8 mouse cellular contexts compared by ENCODE assay signal in genomic region chr6:120196837-120197236, GRCm38 (mm10).
DNase-seq lines count a peak whose midpoint lies in the region; ATAC-seq and TF ChIP-seq lines count a peak whose summit lies in the region.

No protein-coding gene starts in this region.

- peak; percentile 34; the same call in 1 of the 2 replicates for TF ChIP-seq CTCF in lung, adult 2 months (IDR thresholded peaks at IDR 0.05; ENCODE audit: insufficient read depth, low read length)
- TF ChIP-seq CTCF in bone marrow, adult 2 months (IDR thresholded peaks at IDR 0.05; ENCODE audit: control insufficient read depth, insufficient read depth, low read length): peak; percentile 45
- TF ChIP-seq CTCF in liver, postnatal 0 days (IDR thresholded peaks at IDR 0.05; ENCODE audit: low read depth): peak; percentile 72

- TF ChIP-seq POLR2A in lung, adult 2 months (IDR thresholded peaks at IDR 0.05; ENCODE audit: borderline replicate concordance, extremely low read depth, low read depth, low read length): no peak
- no peak for TF ChIP-seq POLR2A in bone marrow, adult 2 months (IDR thresholded peaks at IDR 0.05; ENCODE audit: borderline replicate concordance, control insufficient read depth, low read depth, low read length)

- peaks cover 7% of the 10 kb centered on the region for H3K4me1 ChIP-seq in forebrain, embryonic 14.5 days (ENCODE audit: control insufficient read depth, insufficient read depth, low read length)
- peaks cover 20% of the 10 kb centered on the region for H3K4me1 ChIP-seq in forebrain, embryonic 13.5 days
- peaks cover 7% of the 10 kb centered on the region for H3K4me1 ChIP-seq in lung, adult 2 months (ENCODE audit: control insufficient read depth, insufficient read depth, low read length)
- no peaks in the 10 kb centered on the region; the same call in 1 of the 2 replicates for H3K4me1 ChIP-seq in bone marrow, adult 2 months (ENCODE audit: control insufficient read depth, insufficient read depth, low read length)
- peaks cover 9% of the 10 kb centered on the region for H3K4me1 ChIP-seq in liver, postnatal 0 days (ENCODE audit: insufficient read depth)
- H3K4me1 ChIP-seq in midbrain, embryonic 15.5 days: peaks cover 7% of the 10 kb centered on the region; the same call in 1 of the 2 replicates

- no peak overlapping the region for H3K4me2 ChIP-seq in forebrain, embryonic 14.5 days (ENCODE audit: low read length)
- H3K4me2 ChIP-seq in forebrain, embryonic 13.5 days: no peak overlapping the region
- no peak overlapping the region for H3K4me2 ChIP-seq in liver, postnatal 0 days (ENCODE audit: low read depth, low read length)
- no peak overlapping the region for H3K4me2 ChIP-seq in midbrain, embryonic 15.5 days

- no peaks in the 10 kb centered on the region for H3K36me3 ChIP-seq in forebrain, embryonic 14.5 days (ENCODE audit: control insufficient read depth, insufficient read depth, low read length)
- no peaks in the 10 kb centered on the region for H3K36me3 ChIP-seq in forebrain, embryonic 13.5 days (ENCODE audit: poor library complexity, severe bottlenecking)
- no peaks in the 10 kb centered on the region for H3K36me3 ChIP-seq in liver, postnatal 0 days (replicated peaks; ENCODE audit: insufficient read depth, low read length)
- no peaks in the 10 kb centered on the region for H3K36me3 ChIP-seq in midbrain, embryonic 15.5 days (replicated peaks)

- no peak overlapping the region for H3K27ac ChIP-seq in forebrain, embryonic 14.5 days (ENCODE audit: low read depth, low read length)
- H3K27ac ChIP-seq in forebrain, embryonic 13.5 days: no peak overlapping the region
- H3K27ac ChIP-seq in bone marrow, adult 2 months (ENCODE audit: control insufficient read depth, insufficient read depth, low read depth, low read length, poor library complexity): no peak overlapping the region
- H3K27ac ChIP-seq in liver, postnatal 0 days (ENCODE audit: low read depth): no peak overlapping the region
- no peak overlapping the region for H3K27ac ChIP-seq in midbrain, embryonic 15.5 days

- H3K27me3 ChIP-seq in forebrain, embryonic 14.5 days (replicated peaks; ENCODE audit: control insufficient read depth, insufficient read depth, low read length): no peaks in the 10 kb centered on the region; the same call in 1 of the 2 replicates
- H3K27me3 ChIP-seq in forebrain, embryonic 13.5 days: 0 out of 2 replicates have a peak, but pooled peaks cover 3% of the 10 kb centered on the region
- no peaks in the 10 kb centered on the region for H3K27me3 ChIP-seq in liver, postnatal 0 days (ENCODE audit: insufficient read depth, low read length)
- H3K27me3 ChIP-seq in midbrain, embryonic 15.5 days (replicated peaks): peaks cover 3% of the 10 kb centered on the region; the same call in 1 of the 2 replicates

- no peaks in the 10 kb centered on the region for H3K9me3 ChIP-seq in forebrain, embryonic 14.5 days (replicated peaks; ENCODE audit: control insufficient read depth, low read length)
- H3K9me3 ChIP-seq in forebrain, embryonic 13.5 days (replicated peaks): no peaks in the 10 kb centered on the region
- H3K9me3 ChIP-seq in liver, postnatal 0 days (ENCODE audit: low read length): no peaks in the 10 kb centered on the region
- no peaks in the 10 kb centered on the region for H3K9me3 ChIP-seq in midbrain, embryonic 15.5 days

- WGBS in forebrain, embryonic 14.5 days: 37% methylated on average over 2 of the region's 2 CpGs
- WGBS in forebrain, embryonic 13.5 days: 33% methylated on average over 2 of the region's 2 CpGs
- WGBS in lung, adult 2 months: 32% methylated on average over 2 of the region's 2 CpGs
- 8% methylated on average over 2 of the region's 2 CpGs for WGBS in bone marrow, adult 2 months
- 21% methylated on average over 2 of the region's 2 CpGs for WGBS in liver, postnatal 0 days (ENCODE audit: insufficient replicate concordance)
- 36% methylated on average over 2 of the region's 2 CpGs for WGBS in midbrain, embryonic 15.5 days

- no peak overlapping the region for H3K4me3 ChIP-seq in forebrain, embryonic 14.5 days (ENCODE audit: low read depth, low read length)
- H3K4me3 ChIP-seq in forebrain, embryonic 13.5 days: no peak overlapping the region
- H3K4me3 ChIP-seq in lung, adult 2 months (replicated peaks; ENCODE audit: extremely low read depth, low read depth, low read length): no peak overlapping the region
- no peak overlapping the region for H3K4me3 ChIP-seq in bone marrow, adult 2 months (replicated peaks; ENCODE audit: control insufficient read depth, low read depth, low read length)
- H3K4me3 ChIP-seq in liver, postnatal 0 days (ENCODE audit: low read depth, low read length): no peak overlapping the region
- no peak overlapping the region for H3K4me3 ChIP-seq in midbrain, embryonic 15.5 days

- H3K9ac ChIP-seq in forebrain, embryonic 14.5 days (ENCODE audit: low read length): no peak overlapping the region
- H3K9ac ChIP-seq in forebrain, embryonic 13.5 days: no peak overlapping the region
- no peak overlapping the region for H3K9ac ChIP-seq in liver, postnatal 0 days (replicated peaks)
- no peak overlapping the region for H3K9ac ChIP-seq in midbrain, embryonic 15.5 days

- no peak for TF ChIP-seq EP300 in liver, postnatal 0 days (IDR thresholded peaks at IDR 0.05; ENCODE audit: low read depth)

- no peak for ATAC-seq in forebrain, embryonic 14.5 days
- no peak for ATAC-seq in forebrain, embryonic 13.5 days
- ATAC-seq in liver, postnatal 0 days: no peak
- no peak for ATAC-seq in activated CD4-positive, CD25-positive, alpha-beta regulatory T cell, adult 4 months
- ATAC-seq in midbrain, embryonic 15.5 days (replicated peaks): no peak

- DNase-seq in forebrain, embryonic 14.5 days (ENCODE audit: low spot score): peak; percentile 64
- no peak for DNase-seq in lung, adult 2 months
- DNase-seq in lung, adult 18-20 months: no peak
- DNase-seq in liver, postnatal 0 days: peak; percentile 59

Comparison
In these comparisons a context has a peak if more than half of its experiments do, and no peak if none do; other contexts are left out.
1. DNase-seq: peak in forebrain, embryonic 14.5 days (single experiment) and liver, postnatal 0 days (single experiment); none in lung, adult 2 months (single experiment) and lung, adult 18-20 months (0 of 2).
2. Peak in every context shown above with its lines, with median percentiles within 50 percentile points of each other: CTCF ChIP-seq.